Mouse (Mus musculus): ENCODE measurements around the gene Mrps34. TPM values are rescaled to one million over a fixed set of nuclear protein-coding genes. Genes with fewer than 3 reads are reported as not detected.

Gene Mrps34
- polyA plus RNA-seq, 1 experiment from 2014 or later: 85.6 TPM

Other genes starting within 250 kb of the Mrps34 start
- 44.9 and 47.7 TPM in 2 replicates for gene Slc9a3r2, start 244.8 kb upstream of the Mrps34 start, polyA plus RNA-seq (2014; fragmentation: Nextera tagmentation; extraction: Ambion mirVana)
- gene Npw, start 236.7 kb upstream of the Mrps34 start, polyA plus RNA-seq (2014; fragmentation: Nextera tagmentation; extraction: Ambion mirVana): 0.42 and 0.90 TPM in 2 replicates
- gene Zfp598, start 225.4 kb upstream of the Mrps34 start, polyA plus RNA-seq (2014; fragmentation: Nextera tagmentation; extraction: Ambion mirVana): 24.8 and 26.5 TPM in 2 replicates
- gene Syngr3, start 205.2 kb upstream of the Mrps34 start, polyA plus RNA-seq (2014; fragmentation: Nextera tagmentation; extraction: Ambion mirVana): 5.6 and 6.3 TPM in 2 replicates
- 38.5 and 40.8 TPM in 2 replicates for gene Gfer, start 199.0 kb upstream of the Mrps34 start, polyA plus RNA-seq (2014; fragmentation: Nextera tagmentation; extraction: Ambion mirVana)
- gene Noxo1, start 198.9 kb upstream of the Mrps34 start, polyA plus RNA-seq (2014; fragmentation: Nextera tagmentation; extraction: Ambion mirVana): 3.2 and 3.8 TPM in 2 replicates
- 67.8 and 72.1 TPM in 2 replicates for gene Tbl3, start 187.5 kb upstream of the Mrps34 start, polyA plus RNA-seq (2014; fragmentation: Nextera tagmentation; extraction: Ambion mirVana)
- not detected in 2 replicates for gene Rnf151, start 177.1 kb upstream of the Mrps34 start, polyA plus RNA-seq (2014; fragmentation: Nextera tagmentation; extraction: Ambion mirVana)
- gene Rps2, start 177.0 kb upstream of the Mrps34 start, polyA plus RNA-seq (2014; fragmentation: Nextera tagmentation; extraction: Ambion mirVana): 1,483 and 1,587 TPM in 2 replicates
- 226 and 259 TPM in 2 replicates for gene Ndufb10, start 170.6 kb upstream of the Mrps34 start, polyA plus RNA-seq (2014; fragmentation: Nextera tagmentation; extraction: Ambion mirVana)
- gene Rpl3l, start 167.3 kb upstream of the Mrps34 start, polyA plus RNA-seq (2014; fragmentation: Nextera tagmentation; extraction: Ambion mirVana): 0.26 TPM in 1 of 2 replicates, not detected in the other
- gene Msrb1, start 158.5 kb upstream of the Mrps34 start, polyA plus RNA-seq (2014; fragmentation: Nextera tagmentation; extraction: Ambion mirVana): 40.3 and 41.3 TPM in 2 replicates
- 1.1 and 1.5 TPM in 2 replicates for gene Hs3st6, start 142.1 kb upstream of the Mrps34 start, polyA plus RNA-seq (2014; fragmentation: Nextera tagmentation; extraction: Ambion mirVana)
- not detected in 2 replicates for gene Meiob, start 90.8 kb upstream of the Mrps34 start, polyA plus RNA-seq (2014; fragmentation: Nextera tagmentation; extraction: Ambion mirVana)
- gene Hagh, start 55.0 kb upstream of the Mrps34 start, polyA plus RNA-seq (2014; fragmentation: Nextera tagmentation; extraction: Ambion mirVana): 31.7 and 35.2 TPM in 2 replicates
- gene Fahd1, start 44.8 kb upstream of the Mrps34 start, polyA plus RNA-seq (2014; fragmentation: Nextera tagmentation; extraction: Ambion mirVana): 21.6 and 26.0 TPM in 2 replicates
- gene Igfals, start 29.1 kb upstream of the Mrps34 start, polyA plus RNA-seq (2014; fragmentation: Nextera tagmentation; extraction: Ambion mirVana): 1.1 and 1.5 TPM in 2 replicates
- 48.1 and 49.0 TPM in 2 replicates for gene Nubp2, start 8.8 kb upstream of the Mrps34 start, polyA plus RNA-seq (2014; fragmentation: Nextera tagmentation; extraction: Ambion mirVana)
- gene Spsb3, start 8.5 kb upstream of the Mrps34 start, polyA plus RNA-seq (2014; fragmentation: Nextera tagmentation; extraction: Ambion mirVana): 32.9 and 36.4 TPM in 2 replicates
- 18.9 and 27.8 TPM in 2 replicates for gene Eme2, start within 50 bp of the Mrps34 start, polyA plus RNA-seq (2014; fragmentation: Nextera tagmentation; extraction: Ambion mirVana)
- gene Nme3, start 1.4 kb downstream of the Mrps34 start, polyA plus RNA-seq (2014; fragmentation: Nextera tagmentation; extraction: Ambion mirVana): 72.7 and 76.7 TPM in 2 replicates
- gene Mapk8ip3, start 41.9 kb downstream of the Mrps34 start, polyA plus RNA-seq (2014; fragmentation: Nextera tagmentation; extraction: Ambion mirVana): 40.9 and 42.9 TPM in 2 replicates
- 139 and 150 TPM in 2 replicates for gene Jpt2, start 65.6 kb downstream of the Mrps34 start, polyA plus RNA-seq (2014; fragmentation: Nextera tagmentation; extraction: Ambion mirVana)
- gene Cramp1l, start 120.7 kb downstream of the Mrps34 start, polyA plus RNA-seq (2014; fragmentation: Nextera tagmentation; extraction: Ambion mirVana): 9.7 and 11.7 TPM in 2 replicates
- 17.1 and 18.7 TPM in 2 replicates for gene Ift140, start 121.0 kb downstream of the Mrps34 start, polyA plus RNA-seq (2014; fragmentation: Nextera tagmentation; extraction: Ambion mirVana)
- gene Tmem204, start 188.5 kb downstream of the Mrps34 start, polyA plus RNA-seq (2014; fragmentation: Nextera tagmentation; extraction: Ambion mirVana): 21.6 TPM in 2 replicates
- 38.2 and 40.5 TPM in 2 replicates for gene Telo2, start 220.9 kb downstream of the Mrps34 start, polyA plus RNA-seq (2014; fragmentation: Nextera tagmentation; extraction: Ambion mirVana)
- 0.16 and 0.28 TPM in 2 replicates for gene Ptx4, start 225.6 kb downstream of the Mrps34 start, polyA plus RNA-seq (2014; fragmentation: Nextera tagmentation; extraction: Ambion mirVana)
- 19.7 and 20.4 TPM in 2 replicates for gene Clcn7, start 238.3 kb downstream of the Mrps34 start, polyA plus RNA-seq (2014; fragmentation: Nextera tagmentation; extraction: Ambion mirVana)

Data from stomach, embryonic 14.5 days (tissue).